Mouse (Mus musculus) MN1 (cell line): ENCODE data around the gene Mfsd14a.
A peak's percentile ranks its signal among the peaks of the same experiment; 100 is the strongest.

ENCODE experiments used
- DNase-seq: peaks from one replicate; pipeline ENCODE4 v3.0.0-alpha.2; 2016; ENCODE audit warnings: low spot score

Gene Mfsd14a

GRCm38 (mm10) chr3:116599705-116600104 is 62.8 kb downstream of the Mfsd14a start:
- no peak for DNase-seq

GRCm38 (mm10) chr3:116595603-116595991 is 66.9 kb downstream of the Mfsd14a start:
- DNase-seq = no peak

GRCm38 (mm10) chr3:116594728-116595602 is 67.5 kb downstream of the Mfsd14a start, which contains the start of gene Sass6:
Sass6 (plus strand) TSS chr3:116594982.
- DNase-seq = peak; percentile 95

- DNase-seq = peak; percentile 36
These were observed 68.3 kb downstream of the Mfsd14a start for GRCm38 (mm10) chr3:116594076-116594727.

GRCm38 (mm10) chr3:116582201-116582600 is 80.3 kb downstream of the Mfsd14a start:
- DNase-seq = no peak
